Mouse (Mus musculus) CD4-positive, CD25-positive, alpha-beta regulatory T cell, adult 4 months (primary cell): ENCODE results near the gene Sp110. TPM values are rescaled to one million over a fixed set of nuclear protein-coding genes. Genes with fewer than 3 reads are reported as not detected.
"Not testable (repeated sequence)": the region's sequence is repeated elsewhere in the genome, so short reads cannot be mapped to it uniquely, and the experiment has no call there.

Experiments used
- ATAC-seq: one replicate; pipeline ENCODE4 v1.8.0; 2017
- polyA plus RNA-seq, 2 experiments: library from polyadenylated mRNA; unstranded; fragments of 100-300 nt; shearing (Covaris generic); gene quantifications; one replicate each; pipeline ENCODE4 v1.2.1; 2017

Gene Sp110
- 100 to 1,000 TPM; 291 to 376 TPM for polyA plus RNA-seq

- peak; percentile 65 for ATAC-seq
Observed at GRCm38 (mm10) chr1:85598271-85599012, at the start of gene Sp110. Gene Sp110 (minus strand): TSS chr1:85598817.

GRCm38 (mm10) chr1:85638144-85638543 lies 39.5 kb upstream of the Sp110 start:
- not testable (repeated sequence) for ATAC-seq

- ATAC-seq = not testable (repeated sequence)
Observed at GRCm38 (mm10) chr1:85636936-85637335, 38.3 kb upstream of the Sp110 start.

GRCm38 (mm10) chr1:85618689-85619088 lies 20.1 kb upstream of the Sp110 start:
- ATAC-seq = not testable (repeated sequence)

GRCm38 (mm10) chr1:85617161-85617560 lies 18.5 kb upstream of the Sp110 start:
- ATAC-seq = not testable (repeated sequence)

GRCm38 (mm10) chr1:85615819-85616218 lies 17.2 kb upstream of the Sp110 start:
- ATAC-seq = not testable (repeated sequence)

GRCm38 (mm10) chr1:85615096-85615495 lies 16.5 kb upstream of the Sp110 start:
- not testable (repeated sequence) for ATAC-seq

- ATAC-seq = not testable (repeated sequence)
Observed at GRCm38 (mm10) chr1:85610581-85610980, 12.0 kb upstream of the Sp110 start.

GRCm38 (mm10) chr1:85608361-85608760 lies 9.7 kb upstream of the Sp110 start:
- ATAC-seq = not testable (repeated sequence)

GRCm38 (mm10) chr1:85604341-85604740 lies 5.7 kb upstream of the Sp110 start:
- ATAC-seq = not testable (repeated sequence)

GRCm38 (mm10) chr1:85600794-85601193 lies 2.2 kb upstream of the Sp110 start:
- ATAC-seq = peak; percentile 66

GRCm38 (mm10) chr1:85600078-85600477 lies 1.5 kb upstream of the Sp110 start, which contains the start of gene Sp140:
Gene Sp140 (plus strand): TSS chr1:85600378.
- not testable (repeated sequence) for ATAC-seq

- not testable (repeated sequence) for ATAC-seq
Observed at GRCm38 (mm10) chr1:85592526-85592925, 6.1 kb downstream of the Sp110 start.

GRCm38 (mm10) chr1:85588697-85589096 lies 9.9 kb downstream of the Sp110 start:
- not testable (repeated sequence) for ATAC-seq

- not testable (repeated sequence) for ATAC-seq
Observed at GRCm38 (mm10) chr1:85581518-85581917, 17.1 kb downstream of the Sp110 start.

GRCm38 (mm10) chr1:85580578-85580977 lies 18.0 kb downstream of the Sp110 start:
- ATAC-seq = not testable (repeated sequence)

GRCm38 (mm10) chr1:85580148-85580534 lies 18.5 kb downstream of the Sp110 start:
- not testable (repeated sequence) for ATAC-seq

GRCm38 (mm10) chr1:85579199-85580147 lies 19.1 kb downstream of the Sp110 start:
- not testable (repeated sequence) for ATAC-seq

GRCm38 (mm10) chr1:85578372-85579010 lies 20.1 kb downstream of the Sp110 start:
- ATAC-seq = not testable (repeated sequence)

- ATAC-seq = not testable (repeated sequence)
Observed at GRCm38 (mm10) chr1:85575376-85575775, 23.2 kb downstream of the Sp110 start, which contains the start of gene G530012D18Rik. Gene G530012D18Rik (plus strand): TSS chr1:85575676.

- ATAC-seq = not testable (repeated sequence)
Observed at GRCm38 (mm10) chr1:85573554-85573953, 25.1 kb downstream of the Sp110 start.

GRCm38 (mm10) chr1:85555261-85555660 lies 43.4 kb downstream of the Sp110 start:
- ATAC-seq = not testable (repeated sequence)
